Mouse (Mus musculus): ENCODE measurements around the gene Fam71d.

Gene Fam71d

GRCm38 (mm10) chr12:78769031-78769713 lies 77.8 kb downstream of the Fam71d start:
- no peak for DNase-seq (ENCODE audit: low spot score in 2 of 2)

GRCm38 (mm10) chr12:78773211-78773610 lies 81.9 kb downstream of the Fam71d start:
- no peak for DNase-seq (ENCODE audit: low spot score in 2 of 2)

DNA sequence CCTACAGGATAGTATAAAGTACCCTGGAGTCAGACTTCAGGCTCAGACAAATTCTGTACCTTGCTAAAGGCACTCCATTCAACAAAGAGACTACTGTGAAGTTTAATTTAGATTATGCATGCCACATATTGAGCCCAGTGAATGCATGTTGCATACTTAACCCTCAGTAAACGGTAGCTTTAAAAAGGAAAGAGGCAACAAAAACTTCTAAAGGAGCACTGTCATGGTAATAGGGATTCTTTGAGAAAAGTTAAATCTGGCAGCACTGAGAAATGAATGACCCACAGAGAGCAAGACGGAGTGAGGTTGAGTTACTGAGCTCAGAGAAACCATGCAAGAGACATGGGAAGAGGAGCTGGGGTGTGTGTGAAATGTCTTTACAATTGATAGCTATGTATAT lies 86.6 kb downstream of the Fam71d start:
- DNase-seq (ENCODE audit: low spot score in 2 of 2) = no peak

DNA sequence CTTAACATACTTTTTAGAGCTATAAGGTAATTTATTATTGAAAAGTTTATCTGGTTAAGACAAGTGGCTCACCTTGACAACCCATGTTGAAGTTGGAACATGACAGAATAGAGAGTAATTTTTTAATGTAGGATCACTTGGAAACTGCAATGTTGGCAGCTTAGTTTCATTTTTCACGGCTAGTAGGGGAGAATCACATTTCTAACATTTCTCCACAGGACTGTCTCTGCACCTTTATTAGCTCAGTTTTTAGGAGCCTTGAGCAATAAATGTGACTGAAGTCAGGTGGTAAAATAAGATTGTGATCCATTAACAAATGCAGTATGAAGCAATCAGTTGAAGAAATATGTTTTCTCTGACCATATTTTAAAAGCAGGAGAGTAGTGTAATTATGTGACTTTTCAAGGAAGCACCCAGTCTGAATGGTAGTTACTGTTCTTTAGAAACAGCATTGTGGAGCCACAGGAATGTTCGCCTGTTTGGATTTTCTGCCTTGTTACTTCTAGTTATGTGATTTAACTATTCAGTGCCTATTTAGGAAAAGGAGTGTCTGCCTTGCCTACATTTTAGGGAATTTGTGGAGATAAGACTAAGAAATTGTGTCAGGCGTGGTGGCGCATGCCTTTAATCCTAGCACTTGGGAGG lies 87.2 kb downstream of the Fam71d start:
- no peak for DNase-seq (ENCODE audit: low spot score in 2 of 2)

All from spleen, postnatal 36 days (tissue).